26 mouse cellular contexts compared by ENCODE assay signal in genomic region chr2:91087453-91087852, GRCm38 (mm10). TPM values are rescaled to one million over a fixed set of nuclear protein-coding genes. Genes with fewer than 3 reads are reported as not detected.
DNase-seq lines count a peak whose midpoint lies in the region; ATAC-seq and TF ChIP-seq lines count a peak whose summit lies in the region.
"Had no signal": no experiment of that assay in that cellular context is flagged by ENCODE, and none has a peak within 500 bp of the region (broad histone marks: within the 10 kb centered on the region; RNA-seq: fewer than 3 reads in every experiment).

No protein-coding gene starts in this region.

- peak overlapping the region; percentile 7; the same call in 1 of the 2 replicates for H3K27ac ChIP-seq in liver, adult 2 months (replicated peaks; ENCODE audit: insufficient read depth, low read depth, low read length)
- no peak overlapping the region for H3K27ac ChIP-seq in liver, embryonic 11.5 days (ENCODE audit: low read depth, low read length)
- peak overlapping the region; percentile 76 for H3K27ac ChIP-seq in brown adipose tissue, adult 24 weeks (replicated peaks; ENCODE audit: low read depth, low read length)
- H3K27ac ChIP-seq in midbrain, postnatal 0 days (ENCODE audit: low read depth, low read length) = no peak overlapping the region
- H3K27ac ChIP-seq: embryonic facial prominence, embryonic 12.5 days; hindbrain, embryonic 12.5 days; left cerebral cortex, adult 2 months; limb, embryonic 10.5 days; midbrain, embryonic 12.5 days had no signal

- no peak overlapping the region for H3K9ac ChIP-seq in liver, adult 2 months (ENCODE audit: low read depth, low read length)
- no peak overlapping the region for H3K9ac ChIP-seq in liver, embryonic 11.5 days (ENCODE audit: low read depth, low read length)
- H3K9ac ChIP-seq in midbrain, postnatal 0 days (replicated peaks; ENCODE audit: low read length, poor library complexity, severe bottlenecking) = no peak overlapping the region
- H3K9ac ChIP-seq: embryonic facial prominence, embryonic 12.5 days; heart, embryonic 12.5 days; hindbrain, embryonic 12.5 days; midbrain, embryonic 12.5 days had no signal

- H3K27me3 ChIP-seq in liver, adult 2 months (ENCODE audit: control insufficient read depth, insufficient read depth, low read length) = no peaks in the 10 kb centered on the region
- H3K27me3 ChIP-seq in liver, embryonic 11.5 days (replicated peaks; ENCODE audit: control insufficient read depth, insufficient read depth, low read length) = no peaks in the 10 kb centered on the region
- H3K27me3 ChIP-seq in midbrain, postnatal 0 days (ENCODE audit: insufficient read depth, low read length) = no peaks in the 10 kb centered on the region
- H3K27me3 ChIP-seq: embryonic facial prominence, embryonic 12.5 days; heart, embryonic 12.5 days; hindbrain, embryonic 12.5 days had no signal

- no peak for TF ChIP-seq CTCF in liver, adult 2 months (IDR thresholded peaks at IDR 0.05; ENCODE audit: low read depth, low read length)
- TF ChIP-seq CTCF in midbrain, postnatal 0 days (IDR thresholded peaks at IDR 0.05) = no peak

- no peak for TF ChIP-seq POLR2A in liver, adult 2 months (IDR thresholded peaks at IDR 0.05; ENCODE audit: extremely low read depth, insufficient read depth, low read length)

- H3K79me2 ChIP-seq in liver, adult 2 months (ENCODE audit: control insufficient read depth, insufficient read depth, low read length) = no peaks in the 10 kb centered on the region

- H3K4me2 ChIP-seq in liver, embryonic 11.5 days = no peak overlapping the region
- H3K4me2 ChIP-seq in midbrain, postnatal 0 days (ENCODE audit: low read depth, low read length, poor library complexity, severe bottlenecking) = no peak overlapping the region
- H3K4me2 ChIP-seq: embryonic facial prominence, embryonic 12.5 days; heart, embryonic 12.5 days; hindbrain, embryonic 12.5 days; midbrain, embryonic 12.5 days had no signal

- no peak overlapping the region for H3K4me3 ChIP-seq in liver, adult 2 months (ENCODE audit: insufficient read depth, low read depth, low read length)
- no peak overlapping the region for H3K4me3 ChIP-seq in liver, embryonic 11.5 days (ENCODE audit: low read depth, low read length)
- no peak overlapping the region for H3K4me3 ChIP-seq in brown adipose tissue, adult 24 weeks (ENCODE audit: insufficient read depth, low read depth, low read length)
- H3K4me3 ChIP-seq in midbrain, postnatal 0 days (ENCODE audit: low read depth, low read length) = no peak overlapping the region
- H3K4me3 ChIP-seq: embryonic facial prominence, embryonic 12.5 days; erythroblast, embryonic 14.5 days; heart, embryonic 12.5 days; hindbrain, embryonic 12.5 days; left cerebral cortex, adult 2 months; limb, embryonic 10.5 days; midbrain, embryonic 12.5 days had no signal

- DNase-seq in liver, adult 2 months (ENCODE audit: extremely low read depth, low read depth, low spot score) = no peak
- DNase-seq in liver, embryonic 11.5 days (ENCODE audit: low spot score) = no peak
- peak; percentile 38 for DNase-seq in 416B (ENCODE audit: low read depth)
- DNase-seq in embryo, embryonic 9.5 days (ENCODE audit: extremely low spot score) = no peak
- no peak for DNase-seq in urinary bladder, postnatal 4 days (ENCODE audit: low spot score in 2 of 2)
- no peak for DNase-seq in midbrain, postnatal 0 days (ENCODE audit: low spot score)
- DNase-seq: cerebellum, adult 9-10 months; heart, postnatal 14 days; kidney, adult 9 months; kidney, postnatal 4 days; layer of hippocampus, adult 9-11 months; lung, adult 18-20 months; right cerebral cortex, postnatal 25 days; thymus, adult 18-20 months had no signal

- H3K4me1 ChIP-seq in liver, adult 2 months (ENCODE audit: control insufficient read depth, insufficient read depth, low read length) = no peaks in the 10 kb centered on the region
- peaks cover 13% of the 10 kb centered on the region for H3K4me1 ChIP-seq in liver, embryonic 11.5 days (replicated peaks; ENCODE audit: control insufficient read depth, insufficient read depth, low read length)
- peaks cover 8% of the 10 kb centered on the region for H3K4me1 ChIP-seq in brown adipose tissue, adult 24 weeks (ENCODE audit: control insufficient read depth, insufficient read depth, insufficient read length, low read length)
- H3K4me1 ChIP-seq in midbrain, postnatal 0 days (ENCODE audit: insufficient read depth, low read length) = no peaks in the 10 kb centered on the region
- H3K4me1 ChIP-seq: embryonic facial prominence, embryonic 12.5 days; heart, embryonic 12.5 days; hindbrain, embryonic 12.5 days; midbrain, embryonic 12.5 days had no signal

- no peaks in the 10 kb centered on the region for H3K9me3 ChIP-seq in liver, embryonic 11.5 days (ENCODE audit: control insufficient read depth, low read length)
- no peaks in the 10 kb centered on the region for H3K9me3 ChIP-seq in midbrain, postnatal 0 days (ENCODE audit: low read length)
- H3K9me3 ChIP-seq: embryonic facial prominence, embryonic 12.5 days; heart, embryonic 12.5 days; hindbrain, embryonic 12.5 days; limb, embryonic 10.5 days; midbrain, embryonic 12.5 days had no signal

- ATAC-seq in liver, embryonic 11.5 days (replicated peaks; ENCODE audit: low FRiP score) = no peak
- peak; percentile 20; the same call in 1 of the 2 replicates for ATAC-seq in megakaryocyte, adult 5-6 weeks (ENCODE audit: poor library complexity, severe bottlenecking)
- ATAC-seq in midbrain, postnatal 0 days (ENCODE audit: low FRiP score) = no peak
- ATAC-seq: forebrain, embryonic 14.5 days had no signal

- 81% methylated on average over 9 of the region's 9 CpGs for WGBS in liver, adult 2 months
- 73% methylated on average over 9 of the region's 9 CpGs for WGBS in liver, embryonic 11.5 days
- 90% methylated on average over 9 of the region's 9 CpGs for WGBS in midbrain, postnatal 0 days

- H3K36me3 ChIP-seq in liver, adult 2 months (ENCODE audit: control insufficient read depth, insufficient read depth, low read length) = no peaks in the 10 kb centered on the region
- H3K36me3 ChIP-seq in liver, embryonic 11.5 days (ENCODE audit: control insufficient read depth, insufficient read depth, low read length) = no peaks in the 10 kb centered on the region
- no peaks in the 10 kb centered on the region for H3K36me3 ChIP-seq in midbrain, postnatal 0 days (ENCODE audit: insufficient read depth, low read length)
- H3K36me3 ChIP-seq: embryonic facial prominence, embryonic 12.5 days; heart, embryonic 12.5 days; hindbrain, embryonic 12.5 days; limb, embryonic 10.5 days; midbrain, embryonic 12.5 days had no signal

RNA-seq across cellular contexts. Expression of gene Spi1, which starts 5.3 kb away (rescaled TPM):
- total RNA-seq in liver, adult 2 months (2014; rRNA removed) = 3.7 and 4.8 TPM in 2 replicates
- 9.5 and 16.5 TPM in 2 replicates for polyA plus RNA-seq in liver, adult 2 months (2012; rRNA removed)
- polyA plus RNA-seq in liver, embryonic 11.5 days (2014; fragmentation: Nextera tagmentation; extraction: Ambion mirVana) = 19.5 and 22.7 TPM in 2 replicates
- 7.6 and 9.3 TPM in 2 replicates for polyA plus RNA-seq in brown adipose tissue, adult 24 weeks (2012; ENCODE audit: insufficient read depth, insufficient read length, missing spikeins)
- total RNA-seq in megakaryocyte, adult 5-6 weeks (2015) = 348 and 384 TPM in 2 replicates
- 253 and 295 TPM in 2 replicates for total RNA-seq in megakaryocyte, adult 5-6 weeks (2017)
- total RNA-seq in midbrain, postnatal 0 days (2014; rRNA removed) = 4.4 and 10.0 TPM in 2 replicates
- 4.0 and 4.2 TPM in 2 replicates for polyA plus RNA-seq in midbrain, postnatal 0 days (2015; fragmentation: Nextera tagmentation; extraction: Ambion mirVana)

RNA-seq across cellular contexts. Expression of gene Slc39a13, which starts 17.2 kb away (rescaled TPM):
- 4.3 and 6.8 TPM in 2 replicates for total RNA-seq in liver, adult 2 months (2014; rRNA removed)
- polyA plus RNA-seq in liver, adult 2 months (2012; rRNA removed) = 13.1 and 17.5 TPM in 2 replicates
- 19.6 and 20.0 TPM in 2 replicates for polyA plus RNA-seq in liver, embryonic 11.5 days (2014; fragmentation: Nextera tagmentation; extraction: Ambion mirVana)
- polyA plus RNA-seq in brown adipose tissue, adult 24 weeks (2012; ENCODE audit: insufficient read depth, insufficient read length, missing spikeins) = 22.4 and 24.6 TPM in 2 replicates
- total RNA-seq in megakaryocyte, adult 5-6 weeks (2015) = 8.4 and 15.6 TPM in 2 replicates
- total RNA-seq in megakaryocyte, adult 5-6 weeks (2017) = 6.5 and 10.9 TPM in 2 replicates
- 34.1 and 40.3 TPM in 2 replicates for total RNA-seq in midbrain, postnatal 0 days (2014; rRNA removed)
- polyA plus RNA-seq in midbrain, postnatal 0 days (2015; fragmentation: Nextera tagmentation; extraction: Ambion mirVana) = 22.7 and 26.3 TPM in 2 replicates

RNA-seq across cellular contexts. Expression of gene Mybpc3, which starts 30.5 kb away (rescaled TPM):
- 0.07 TPM in 1 of 2 replicates, not detected in the other for total RNA-seq in liver, adult 2 months (2014; rRNA removed)
- polyA plus RNA-seq in liver, adult 2 months (2012; rRNA removed) = 0.01 and 0.04 TPM in 2 replicates
- polyA plus RNA-seq in liver, embryonic 11.5 days (2014; fragmentation: Nextera tagmentation; extraction: Ambion mirVana) = 1.2 and 5.0 TPM in 2 replicates
- polyA plus RNA-seq in brown adipose tissue, adult 24 weeks (2012; ENCODE audit: insufficient read depth, insufficient read length, missing spikeins) = not detected in 2 replicates
- 0.18 and 0.27 TPM in 2 replicates for total RNA-seq in megakaryocyte, adult 5-6 weeks (2015)
- total RNA-seq in megakaryocyte, adult 5-6 weeks (2017) = 0.08 and 0.44 TPM in 2 replicates
- total RNA-seq in midbrain, postnatal 0 days (2014; rRNA removed) = 0.09 TPM in 1 of 2 replicates, not detected in the other
- not detected in 2 replicates for polyA plus RNA-seq in midbrain, postnatal 0 days (2015; fragmentation: Nextera tagmentation; extraction: Ambion mirVana)
- polyA plus RNA-seq: erythroblast, embryonic 14.5 days; forebrain, embryonic 14.5 days; intestine, embryonic 14.5 days; neural tube, embryonic 14.5 days had no signal

RNA-seq across cellular contexts. Expression of gene Psmc3, which starts 33.6 kb away (rescaled TPM):
- total RNA-seq in liver, adult 2 months (2014; rRNA removed) = 147 and 190 TPM in 2 replicates
- polyA plus RNA-seq in liver, adult 2 months (2012; rRNA removed) = 69.4 and 71.4 TPM in 2 replicates
- 324 and 347 TPM in 2 replicates for polyA plus RNA-seq in liver, embryonic 11.5 days (2014; fragmentation: Nextera tagmentation; extraction: Ambion mirVana)
- 157 and 167 TPM in 2 replicates for polyA plus RNA-seq in brown adipose tissue, adult 24 weeks (2012; ENCODE audit: insufficient read depth, insufficient read length, missing spikeins)
- 65.1 and 69.7 TPM in 2 replicates for total RNA-seq in megakaryocyte, adult 5-6 weeks (2015)
- 226 TPM in 2 replicates for total RNA-seq in megakaryocyte, adult 5-6 weeks (2017)
- 166 and 183 TPM in 2 replicates for total RNA-seq in midbrain, postnatal 0 days (2014; rRNA removed)
- polyA plus RNA-seq in midbrain, postnatal 0 days (2015; fragmentation: Nextera tagmentation; extraction: Ambion mirVana) = 245 and 253 TPM in 2 replicates

RNA-seq across cellular contexts. Expression of gene Rapsn, which starts 52.0 kb away (rescaled TPM):
- total RNA-seq in liver, adult 2 months (2014; rRNA removed) = 0.07 TPM in 1 of 2 replicates, not detected in the other
- 0.09 TPM in 1 of 2 replicates, not detected in the other for polyA plus RNA-seq in liver, adult 2 months (2012; rRNA removed)
- polyA plus RNA-seq in liver, embryonic 11.5 days (2014; fragmentation: Nextera tagmentation; extraction: Ambion mirVana) = 1.4 and 2.0 TPM in 2 replicates
- polyA plus RNA-seq in brown adipose tissue, adult 24 weeks (2012; ENCODE audit: insufficient read depth, insufficient read length, missing spikeins) = 0.71 and 2.3 TPM in 2 replicates
- 0.46 and 0.47 TPM in 2 replicates for total RNA-seq in megakaryocyte, adult 5-6 weeks (2015)
- 0.51 and 1.3 TPM in 2 replicates for total RNA-seq in megakaryocyte, adult 5-6 weeks (2017)
- total RNA-seq in midbrain, postnatal 0 days (2014; rRNA removed) = 1.7 and 2.4 TPM in 2 replicates
- 0.97 and 1.2 TPM in 2 replicates for polyA plus RNA-seq in midbrain, postnatal 0 days (2015; fragmentation: Nextera tagmentation; extraction: Ambion mirVana)
- polyA plus RNA-seq: erythroblast, embryonic 14.5 days had no signal

Comparison
In these comparisons a context has a peak if more than half of its experiments do, and no peak if none do; other contexts are left out.
1. H3K27ac ChIP-seq: peak in liver, adult 2 months (single experiment) and brown adipose tissue, adult 24 weeks (single experiment); none in liver, embryonic 11.5 days (single experiment) and midbrain, postnatal 0 days (single experiment).